ENCODE assay signal across 10 mouse cellular contexts in the genomic region with DNA sequence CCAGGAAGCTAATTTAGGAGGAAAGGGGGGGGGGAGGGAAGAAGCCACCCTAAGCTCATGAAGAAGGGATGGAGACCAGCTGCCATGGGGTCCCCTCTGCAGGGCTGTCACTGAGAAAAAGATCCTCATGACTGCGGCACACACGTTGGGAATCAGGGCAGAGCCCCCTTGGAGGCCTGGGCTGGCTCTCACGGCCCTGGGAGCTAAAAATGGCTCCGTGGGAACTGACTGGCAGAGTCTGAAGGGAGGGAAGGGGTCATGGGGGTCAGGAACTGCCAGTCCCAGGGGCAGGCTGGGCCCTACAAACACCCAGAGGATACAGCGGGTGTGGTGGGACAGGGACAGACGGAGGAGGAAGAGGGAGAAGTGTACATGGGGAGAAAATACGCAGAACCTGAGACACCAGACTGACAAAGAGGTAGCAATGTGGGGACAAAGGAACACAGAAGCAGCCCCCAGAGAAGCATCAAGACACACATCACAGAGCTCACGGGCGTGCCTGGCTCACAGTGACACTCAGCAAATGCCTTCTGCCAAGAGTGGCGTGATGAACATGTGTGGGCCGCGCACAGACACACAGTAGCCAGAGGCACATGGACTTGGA. TPM values are rescaled to one million over a fixed set of nuclear protein-coding genes. Genes with fewer than 3 reads are reported as not detected.
DNase-seq lines count a peak whose midpoint lies in the region; ATAC-seq and TF ChIP-seq lines count a peak whose summit lies in the region.
"Had no signal": no experiment of that assay in that cellular context is flagged by ENCODE, and none has a peak within 500 bp of the region (broad histone marks: within the 10 kb centered on the region; RNA-seq: fewer than 3 reads in every experiment).

No protein-coding gene starts in this region.

- no peak overlapping the region for H3K4me3 ChIP-seq in forebrain, embryonic 15.5 days
- H3K4me3 ChIP-seq in forebrain, embryonic 14.5 days (ENCODE audit: low read depth, low read length): no peak overlapping the region
- H3K4me3 ChIP-seq in kidney, postnatal 0 days (replicated peaks; ENCODE audit: low read depth, low read length): no peak overlapping the region
- no peak overlapping the region for H3K4me3 ChIP-seq in hindbrain, embryonic 13.5 days
- no peak overlapping the region for H3K4me3 ChIP-seq in neural tube, embryonic 12.5 days
- H3K4me3 ChIP-seq: limb, embryonic 12.5 days had no signal

- no peaks in the 10 kb centered on the region for H3K27me3 ChIP-seq in forebrain, embryonic 15.5 days
- no peaks in the 10 kb centered on the region for H3K27me3 ChIP-seq in forebrain, embryonic 14.5 days (replicated peaks; ENCODE audit: control insufficient read depth, insufficient read depth, low read length)
- H3K27me3 ChIP-seq in kidney, postnatal 0 days (ENCODE audit: insufficient read depth, low read length): no peaks in the 10 kb centered on the region
- no peaks in the 10 kb centered on the region for H3K27me3 ChIP-seq in hindbrain, embryonic 13.5 days
- H3K27me3 ChIP-seq in neural tube, embryonic 12.5 days (replicated peaks): no peaks in the 10 kb centered on the region
- H3K27me3 ChIP-seq: limb, embryonic 12.5 days had no signal

- no peak for TF ChIP-seq CTCF in kidney, postnatal 0 days (IDR thresholded peaks at IDR 0.05; ENCODE audit: low read depth)

- H3K4me1 ChIP-seq in forebrain, embryonic 15.5 days: peaks cover 13% of the 10 kb centered on the region
- H3K4me1 ChIP-seq in forebrain, embryonic 14.5 days (ENCODE audit: control insufficient read depth, insufficient read depth, low read length): peaks cover 5% of the 10 kb centered on the region; the same call in 1 of the 2 replicates
- H3K4me1 ChIP-seq in kidney, postnatal 0 days (replicated peaks; ENCODE audit: insufficient read depth, low read length): 0 out of 2 replicates have a peak, but pooled peaks cover 5% of the 10 kb centered on the region
- H3K4me1 ChIP-seq in hindbrain, embryonic 13.5 days (replicated peaks): peaks cover 31% of the 10 kb centered on the region
- peaks cover 7% of the 10 kb centered on the region; the same call in 1 of the 2 replicates for H3K4me1 ChIP-seq in neural tube, embryonic 12.5 days

- 0 out of 2 replicates have a peak overlapping the region, but pooled peaks have one; percentile 4 for H3K27ac ChIP-seq in forebrain, embryonic 15.5 days (replicated peaks)
- H3K27ac ChIP-seq in forebrain, embryonic 14.5 days (ENCODE audit: low read depth, low read length): no peak overlapping the region
- peak overlapping the region; percentile 47 for H3K27ac ChIP-seq in kidney, postnatal 0 days
- peak overlapping the region; percentile 79 for H3K27ac ChIP-seq in hindbrain, embryonic 13.5 days
- peak overlapping the region; percentile 61 for H3K27ac ChIP-seq in neural tube, embryonic 12.5 days
- H3K27ac ChIP-seq: limb, embryonic 12.5 days had no signal

- DNase-seq in forebrain, embryonic 14.5 days (ENCODE audit: low spot score): no peak
- no peak for DNase-seq in kidney, postnatal 0 days (ENCODE audit: low spot score)
- no peak for DNase-seq in kidney, adult 9 months
- no peak for DNase-seq in left cerebral cortex, adult 9 months (ENCODE audit: low spot score in 2 of 2)
- DNase-seq in thymus, postnatal 25 days: no peak

- no peaks in the 10 kb centered on the region for H3K9me3 ChIP-seq in forebrain, embryonic 15.5 days
- no peaks in the 10 kb centered on the region for H3K9me3 ChIP-seq in forebrain, embryonic 14.5 days (replicated peaks; ENCODE audit: control insufficient read depth, low read length)
- no peaks in the 10 kb centered on the region for H3K9me3 ChIP-seq in kidney, postnatal 0 days (replicated peaks; ENCODE audit: low read length)
- H3K9me3 ChIP-seq in hindbrain, embryonic 13.5 days: no peaks in the 10 kb centered on the region
- H3K9me3 ChIP-seq in neural tube, embryonic 12.5 days: no peaks in the 10 kb centered on the region
- H3K9me3 ChIP-seq: limb, embryonic 12.5 days had no signal

- no peak overlapping the region for H3K4me2 ChIP-seq in forebrain, embryonic 15.5 days (replicated peaks)
- H3K4me2 ChIP-seq in forebrain, embryonic 14.5 days (ENCODE audit: low read length): no peak overlapping the region
- no peak overlapping the region for H3K4me2 ChIP-seq in kidney, postnatal 0 days (ENCODE audit: low read length)
- no peak overlapping the region for H3K4me2 ChIP-seq in hindbrain, embryonic 13.5 days
- no peak overlapping the region for H3K4me2 ChIP-seq in neural tube, embryonic 12.5 days (replicated peaks)
- H3K4me2 ChIP-seq: limb, embryonic 12.5 days had no signal

- H3K9ac ChIP-seq in forebrain, embryonic 15.5 days (replicated peaks): no peak overlapping the region
- no peak overlapping the region for H3K9ac ChIP-seq in forebrain, embryonic 14.5 days (ENCODE audit: low read length)
- H3K9ac ChIP-seq in kidney, postnatal 0 days (ENCODE audit: low read depth, low read length): 0 out of 2 replicates have a peak overlapping the region, but pooled peaks have one; percentile 23
- peak overlapping the region; percentile 46; the same call in 1 of the 2 replicates for H3K9ac ChIP-seq in hindbrain, embryonic 13.5 days
- H3K9ac ChIP-seq in neural tube, embryonic 12.5 days: peak overlapping the region; percentile 39; the same call in 1 of the 2 replicates
- H3K9ac ChIP-seq: limb, embryonic 12.5 days had no signal

- no peaks in the 10 kb centered on the region for H3K36me3 ChIP-seq in forebrain, embryonic 15.5 days
- H3K36me3 ChIP-seq in forebrain, embryonic 14.5 days (ENCODE audit: control insufficient read depth, insufficient read depth, low read length): peaks cover 20% of the 10 kb centered on the region
- peaks cover 44% of the 10 kb centered on the region for H3K36me3 ChIP-seq in kidney, postnatal 0 days (ENCODE audit: insufficient read depth, low read length)
- H3K36me3 ChIP-seq in hindbrain, embryonic 13.5 days: peaks cover 24% of the 10 kb centered on the region
- H3K36me3 ChIP-seq in neural tube, embryonic 12.5 days: peaks cover 18% of the 10 kb centered on the region; the same call in 1 of the 2 replicates

- 65% methylated on average over 12 of the region's 12 CpGs for WGBS in forebrain, embryonic 15.5 days
- WGBS in forebrain, embryonic 14.5 days: 64% methylated on average over 12 of the region's 12 CpGs
- WGBS in kidney, postnatal 0 days: 57% methylated on average over 12 of the region's 12 CpGs
- WGBS in hindbrain, embryonic 13.5 days: 31% methylated on average over 12 of the region's 12 CpGs
- WGBS in neural tube, embryonic 12.5 days: 49% methylated on average over 12 of the region's 12 CpGs

- ATAC-seq in forebrain, embryonic 15.5 days (replicated peaks): no peak
- no peak for ATAC-seq in forebrain, embryonic 14.5 days
- ATAC-seq in kidney, postnatal 0 days (replicated peaks; ENCODE audit: low FRiP score, low read depth): no peak
- ATAC-seq in hindbrain, embryonic 13.5 days (ENCODE audit: low FRiP score): no peak
- no peak for ATAC-seq in neural tube, embryonic 12.5 days (ENCODE audit: low FRiP score, low read depth)
- ATAC-seq: activated CD4-positive, CD25-positive, alpha-beta regulatory T cell, adult 4 months had no signal

RNA-seq across cellular contexts. Expression of a gene that starts 19.3 kb away (rescaled TPM):
- 5.2 and 5.9 TPM in 2 replicates for polyA plus RNA-seq in forebrain, embryonic 15.5 days (2015; fragmentation: Nextera tagmentation; extraction: Ambion mirVana)
- polyA plus RNA-seq in forebrain, embryonic 14.5 days (2014; fragmentation: Nextera tagmentation; extraction: Ambion mirVana): 4.2 and 5.0 TPM in 2 replicates
- 4.4 and 5.1 TPM in 2 replicates for polyA plus RNA-seq in kidney, postnatal 0 days (2015; fragmentation: Nextera tagmentation; extraction: Ambion mirVana)
- 9.9 and 10.3 TPM in 2 replicates for polyA plus RNA-seq in hindbrain, embryonic 13.5 days (2015; fragmentation: Nextera tagmentation; extraction: Ambion mirVana)
- polyA plus RNA-seq in neural tube, embryonic 12.5 days (2016; fragmentation: Nextera tagmentation; extraction: Ambion mirVana): 5.6 TPM in 2 replicates

RNA-seq across cellular contexts. Expression of a gene that starts 32.3 kb away (rescaled TPM):
- not detected in 2 replicates for polyA plus RNA-seq in forebrain, embryonic 15.5 days (2015; fragmentation: Nextera tagmentation; extraction: Ambion mirVana)
- polyA plus RNA-seq in forebrain, embryonic 14.5 days (2014; fragmentation: Nextera tagmentation; extraction: Ambion mirVana): 0.22 TPM in 1 of 2 replicates, not detected in the other
- 463 and 484 TPM in 2 replicates for polyA plus RNA-seq in kidney, postnatal 0 days (2015; fragmentation: Nextera tagmentation; extraction: Ambion mirVana)
- 3.7 and 4.2 TPM in 2 replicates for polyA plus RNA-seq in hindbrain, embryonic 13.5 days (2015; fragmentation: Nextera tagmentation; extraction: Ambion mirVana)
- polyA plus RNA-seq in neural tube, embryonic 12.5 days (2016; fragmentation: Nextera tagmentation; extraction: Ambion mirVana): 0.11 and 0.20 TPM in 2 replicates
- polyA plus RNA-seq: activated CD4-positive, CD25-positive, alpha-beta regulatory T cell, adult 4 months; limb, embryonic 12.5 days had no signal

RNA-seq across cellular contexts. Expression of a gene that starts 41.5 kb away (rescaled TPM):
- polyA plus RNA-seq in forebrain, embryonic 15.5 days (2015; fragmentation: Nextera tagmentation; extraction: Ambion mirVana): 4.6 and 5.1 TPM in 2 replicates
- 4.2 and 4.3 TPM in 2 replicates for polyA plus RNA-seq in forebrain, embryonic 14.5 days (2014; fragmentation: Nextera tagmentation; extraction: Ambion mirVana)
- polyA plus RNA-seq in kidney, postnatal 0 days (2015; fragmentation: Nextera tagmentation; extraction: Ambion mirVana): 12.0 and 13.7 TPM in 2 replicates
- polyA plus RNA-seq in hindbrain, embryonic 13.5 days (2015; fragmentation: Nextera tagmentation; extraction: Ambion mirVana): 7.9 and 8.0 TPM in 2 replicates
- 14.2 and 14.8 TPM in 2 replicates for polyA plus RNA-seq in neural tube, embryonic 12.5 days (2016; fragmentation: Nextera tagmentation; extraction: Ambion mirVana)
- polyA plus RNA-seq: activated CD4-positive, CD25-positive, alpha-beta regulatory T cell, adult 4 months had no signal

Comparison
In these comparisons a context has a peak if more than half of its experiments do, and no peak if none do; other contexts are left out.
1. H3K9ac ChIP-seq: peak in kidney, postnatal 0 days (single experiment), hindbrain, embryonic 13.5 days (single experiment) and neural tube, embryonic 12.5 days (single experiment); none in forebrain, embryonic 15.5 days (single experiment) and forebrain, embryonic 14.5 days (single experiment).
2. RNA of a gene that starts 32.3 kb away (polyA plus RNA-seq): 463 to 484 TPM in kidney, postnatal 0 days; 3.7 to 4.2 TPM in hindbrain, embryonic 13.5 days, 0.11 to 0.20 TPM in neural tube, embryonic 12.5 days, 0.22 TPM in forebrain, embryonic 14.5 days and not detected in forebrain, embryonic 15.5 days; every median in the first group is over 10 times any median in the second.